8 mouse cellular contexts compared by ENCODE assay signal in the genomic region with DNA sequence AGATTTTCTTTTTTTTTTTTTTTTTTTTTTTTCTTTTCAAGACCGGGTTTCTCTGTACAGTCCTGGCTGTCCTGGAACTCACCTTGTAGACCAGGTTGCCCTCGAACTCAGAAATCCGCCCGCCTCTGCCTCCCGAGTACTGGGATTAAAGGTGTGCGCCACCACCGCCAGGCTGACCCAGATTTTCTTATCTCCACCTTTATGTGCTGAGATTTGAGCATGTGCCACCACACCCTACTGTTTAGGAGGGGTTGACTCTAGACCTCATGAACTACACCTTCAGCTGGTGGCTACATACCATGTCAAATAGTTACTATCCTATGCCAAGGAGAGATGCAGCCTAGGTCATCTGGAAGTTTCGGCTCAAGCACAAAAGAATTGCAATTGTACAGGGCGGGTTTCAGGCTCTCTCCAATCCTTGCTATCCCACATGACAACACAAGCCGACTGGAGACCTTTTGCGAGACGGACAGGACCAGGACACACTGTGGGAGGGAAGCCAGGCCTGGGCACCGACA. TPM values are rescaled to one million over a fixed set of nuclear protein-coding genes. Genes with fewer than 3 reads are reported as not detected.
DNase-seq lines count a peak whose midpoint lies in the region; ATAC-seq and TF ChIP-seq lines count a peak whose summit lies in the region.

No protein-coding gene starts in this region.

- no peaks in the 10 kb centered on the region for H3K27me3 ChIP-seq in thymus, adult 2 months (ENCODE audit: control insufficient read depth, insufficient read depth, low read length)
- H3K27me3 ChIP-seq in limb, embryonic 14.5 days (ENCODE audit: control insufficient read depth, insufficient read depth, low read length), result no peaks in the 10 kb centered on the region
- H3K27me3 ChIP-seq in stomach, embryonic 15.5 days (replicated peaks), result no peaks in the 10 kb centered on the region

- peak overlapping the region; percentile 71 for H3K9ac ChIP-seq in limb, embryonic 14.5 days (ENCODE audit: low read depth, low read length, severe bottlenecking)
- peak overlapping the region; percentile 70 for H3K9ac ChIP-seq in stomach, embryonic 15.5 days

- H3K27ac ChIP-seq in thymus, adult 2 months (ENCODE audit: control insufficient read depth, insufficient read depth, low read length), result no peak overlapping the region
- peak overlapping the region; percentile 75 for H3K27ac ChIP-seq in limb, embryonic 14.5 days (replicated peaks; ENCODE audit: low read depth, low read length)
- peak overlapping the region; percentile 93 for H3K27ac ChIP-seq in stomach, embryonic 15.5 days

- ATAC-seq in frontal cortex, adult (ENCODE audit: low TSS enrichment), result peak; percentile 10; the same call in 1 of the 2 replicates
- ATAC-seq in limb, embryonic 14.5 days (ENCODE audit: low FRiP score, low read depth), result no peak
- no peak for ATAC-seq in stomach, embryonic 15.5 days (ENCODE audit: insufficient read depth, low FRiP score, low read depth)

- H3K36me3 ChIP-seq in thymus, adult 2 months (ENCODE audit: control insufficient read depth, insufficient read depth, low read length), result peaks cover 14% of the 10 kb centered on the region; the same call in 1 of the 2 replicates
- peaks cover 67% of the 10 kb centered on the region for H3K36me3 ChIP-seq in limb, embryonic 14.5 days (ENCODE audit: control insufficient read depth, insufficient read depth, low read length)
- H3K36me3 ChIP-seq in stomach, embryonic 15.5 days, result peaks cover 7% of the 10 kb centered on the region; the same call in 1 of the 2 replicates

- H3K4me2 ChIP-seq in limb, embryonic 14.5 days (replicated peaks; ENCODE audit: low read depth, low read length, severe bottlenecking), result peak overlapping the region; percentile 77
- peak overlapping the region; percentile 81 for H3K4me2 ChIP-seq in stomach, embryonic 15.5 days

- peak overlapping the region; percentile 73 for H3K4me3 ChIP-seq in thymus, adult 2 months (ENCODE audit: control insufficient read depth, insufficient read depth, low read length)
- peak overlapping the region; percentile 51 for H3K4me3 ChIP-seq in limb, embryonic 14.5 days (replicated peaks; ENCODE audit: low read length)
- peak overlapping the region; percentile 76 for H3K4me3 ChIP-seq in stomach, embryonic 15.5 days (replicated peaks)

- no peak for TF ChIP-seq POLR2A in thymus, adult 2 months (IDR thresholded peaks at IDR 0.05; ENCODE audit: control insufficient read depth, extremely low read depth, insufficient read depth, low read length, poor library complexity)
- TF ChIP-seq POLR2A in limb, embryonic 14.5 days (IDR thresholded peaks at IDR 0.05; ENCODE audit: borderline replicate concordance, extremely low read depth, insufficient read depth, insufficient read length), result no peak

- DNase-seq in frontal cortex, postnatal 14 days (ENCODE audit: low spot score in 2 of 2), result no peak
- no peak for DNase-seq in thymus, adult 2 months
- no peak for DNase-seq in thymus, postnatal 14 days
- DNase-seq in limb, embryonic 14.5 days (ENCODE audit: low spot score), result no peak
- DNase-seq in left cerebral cortex, postnatal 14 days (ENCODE audit: low spot score in 2 of 2), result no peak
- no peak for DNase-seq in adrenal gland, adult (ENCODE audit: inconsistent age in 2 of 2, low spot score in 1 of 2)

- 49% methylated on average over 13 of the region's 13 CpGs for WGBS in thymus, adult 2 months
- WGBS in limb, embryonic 14.5 days, result 42% methylated on average over 13 of the region's 13 CpGs
- 34% methylated on average over 13 of the region's 13 CpGs for WGBS in stomach, embryonic 15.5 days

- no peaks in the 10 kb centered on the region for H3K9me3 ChIP-seq in limb, embryonic 14.5 days (ENCODE audit: control insufficient read depth, low read length)
- no peaks in the 10 kb centered on the region for H3K9me3 ChIP-seq in stomach, embryonic 15.5 days

- no peak for TF ChIP-seq CTCF in thymus, adult 2 months (IDR thresholded peaks at IDR 0.05; ENCODE audit: borderline replicate concordance, control insufficient read depth, extremely low read depth, insufficient read depth, low read length, poor library complexity)

- peaks cover 12% of the 10 kb centered on the region for H3K4me1 ChIP-seq in thymus, adult 2 months (replicated peaks; ENCODE audit: control insufficient read depth, insufficient read depth, low read length)
- peaks cover 19% of the 10 kb centered on the region; the same call in 1 of the 2 replicates for H3K4me1 ChIP-seq in limb, embryonic 14.5 days (ENCODE audit: control insufficient read depth, insufficient read depth, low read length)
- H3K4me1 ChIP-seq in stomach, embryonic 15.5 days, result peaks cover 30% of the 10 kb centered on the region

- intact Hi-C loops in left cerebral cortex, postnatal 14 days (cut with DNase I), result no loop called here

RNA-seq across cellular contexts. Expression of a gene that starts 1.3 kb away (rescaled TPM):
- polyA plus RNA-seq in thymus, adult 2 months (2012; rRNA removed), result 151 and 178 TPM in 2 replicates
- polyA plus RNA-seq in limb, embryonic 14.5 days (2012; rRNA removed), result 411 and 434 TPM in 2 replicates
- 334 and 389 TPM in 2 replicates for polyA plus RNA-seq in limb, embryonic 14.5 days (2014; fragmentation: Nextera tagmentation; extraction: Ambion mirVana)
- polyA plus RNA-seq in stomach, embryonic 15.5 days (2015; fragmentation: Nextera tagmentation; extraction: Ambion mirVana), result 266 and 295 TPM in 2 replicates
- total RNA-seq in left cerebral cortex, postnatal 14 days (2021), result 100 to 1,000 TPM in 1 of 2 experiments, 10 to 100 TPM in 1; 93.0 to 113 TPM

RNA-seq across cellular contexts. Expression of a gene that starts 13.3 kb away (rescaled TPM):
- polyA plus RNA-seq in thymus, adult 2 months (2012; rRNA removed), result 8.1 and 16.1 TPM in 2 replicates
- 55.1 and 122 TPM in 2 replicates for polyA plus RNA-seq in limb, embryonic 14.5 days (2012; rRNA removed)
- 345 and 365 TPM in 2 replicates for polyA plus RNA-seq in limb, embryonic 14.5 days (2014; fragmentation: Nextera tagmentation; extraction: Ambion mirVana)
- polyA plus RNA-seq in stomach, embryonic 15.5 days (2015; fragmentation: Nextera tagmentation; extraction: Ambion mirVana), result 345 and 399 TPM in 2 replicates
- total RNA-seq in left cerebral cortex, postnatal 14 days (2021), result 100 to 1,000 TPM; 131 to 161 TPM

RNA-seq across cellular contexts. Expression of a gene that starts 13.5 kb away (rescaled TPM):
- polyA plus RNA-seq in thymus, adult 2 months (2012; rRNA removed), result 188 and 217 TPM in 2 replicates
- 152 and 159 TPM in 2 replicates for polyA plus RNA-seq in limb, embryonic 14.5 days (2012; rRNA removed)
- polyA plus RNA-seq in limb, embryonic 14.5 days (2014; fragmentation: Nextera tagmentation; extraction: Ambion mirVana), result 144 and 151 TPM in 2 replicates
- 147 and 174 TPM in 2 replicates for polyA plus RNA-seq in stomach, embryonic 15.5 days (2015; fragmentation: Nextera tagmentation; extraction: Ambion mirVana)
- total RNA-seq in left cerebral cortex, postnatal 14 days (2021), result 100 to 1,000 TPM; 104 to 109 TPM

RNA-seq across cellular contexts. Expression of a gene that starts 41.1 kb away (rescaled TPM):
- 22.0 and 32.6 TPM in 2 replicates for polyA plus RNA-seq in thymus, adult 2 months (2012; rRNA removed)
- polyA plus RNA-seq in limb, embryonic 14.5 days (2012; rRNA removed), result 52.8 and 56.3 TPM in 2 replicates
- polyA plus RNA-seq in limb, embryonic 14.5 days (2014; fragmentation: Nextera tagmentation; extraction: Ambion mirVana), result 64.6 and 75.4 TPM in 2 replicates
- polyA plus RNA-seq in stomach, embryonic 15.5 days (2015; fragmentation: Nextera tagmentation; extraction: Ambion mirVana), result 36.2 and 45.6 TPM in 2 replicates
- 100 to 1,000 TPM; 257 to 273 TPM for total RNA-seq in left cerebral cortex, postnatal 14 days (2021)
